Mouse (Mus musculus): Measurements from ENCODE around the gene Tsc22d3.

- TF ChIP-seq CTCF (IDR thresholded peaks at IDR 0.05; ENCODE audit: low read depth): no peak
- no peak for TF ChIP-seq EP300 (optimal IDR thresholded peaks at IDR 0.05)
These were observed 89.6 kb downstream of the Tsc22d3 start for GRCm38 (mm10) chrX:140510696-140511429.

Data from stomach, postnatal 0 days (tissue).